12 mouse cellular contexts compared by ENCODE assay signal in the genomic region with DNA sequence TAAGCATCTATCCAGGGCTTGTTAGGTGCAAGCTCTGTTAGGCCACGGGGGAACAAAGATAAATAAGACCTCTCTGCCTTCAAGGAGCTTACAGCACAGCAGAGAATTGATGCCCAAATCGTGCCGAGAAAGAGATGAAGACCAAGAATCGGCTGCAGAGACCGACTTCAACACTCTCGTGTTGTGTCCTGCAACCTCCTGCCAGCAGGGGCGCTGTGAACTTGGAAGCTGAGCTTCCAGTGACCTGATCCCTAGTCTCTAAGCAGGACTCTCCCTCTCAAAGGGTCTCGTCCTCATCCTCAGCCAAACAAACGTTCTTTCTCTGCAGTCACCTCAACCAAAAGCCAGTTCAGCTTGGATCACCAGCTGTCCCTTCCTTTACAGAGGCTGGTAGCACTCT. TPM values are rescaled to one million over a fixed set of nuclear protein-coding genes. Genes with fewer than 3 reads are reported as not detected.
DNase-seq lines count a peak whose midpoint lies in the region; ATAC-seq and TF ChIP-seq lines count a peak whose summit lies in the region.
"Had no signal": no experiment of that assay in that cellular context is flagged by ENCODE, and none has a peak within 500 bp of the region (broad histone marks: within the 10 kb centered on the region; RNA-seq: fewer than 3 reads in every experiment).

No protein-coding gene starts in this region.

- 80% methylated on average over 9 of the region's 9 CpGs for WGBS in cerebellum, adult 2 months
- 71% methylated on average over 9 of the region's 9 CpGs for WGBS in liver, adult 2 months
- 60% methylated on average over 9 of the region's 9 CpGs for WGBS in liver, embryonic 12.5 days (ENCODE audit: insufficient replicate concordance)

- no peak overlapping the region for H3K4me3 ChIP-seq in cerebellum, adult 2 months (replicated peaks; ENCODE audit: insufficient read depth, low read depth, low read length)
- no peak overlapping the region for H3K4me3 ChIP-seq in liver, adult 2 months (ENCODE audit: insufficient read depth, low read depth, low read length)
- no peak overlapping the region for H3K4me3 ChIP-seq in liver, embryonic 12.5 days
- H3K4me3 ChIP-seq: megakaryocyte, embryonic 14.5 days had no signal

- H3K36me3 ChIP-seq in liver, adult 2 months (ENCODE audit: control insufficient read depth, insufficient read depth, low read length): no peaks in the 10 kb centered on the region
- no peaks in the 10 kb centered on the region for H3K36me3 ChIP-seq in liver, embryonic 12.5 days

- H3K27ac ChIP-seq in cerebellum, adult 2 months (ENCODE audit: insufficient read depth, low read length): no peak overlapping the region
- H3K27ac ChIP-seq in liver, adult 2 months (replicated peaks; ENCODE audit: insufficient read depth, low read depth, low read length): no peak overlapping the region
- no peak overlapping the region for H3K27ac ChIP-seq in liver, embryonic 12.5 days

- H3K4me2 ChIP-seq in liver, embryonic 12.5 days: no peak overlapping the region

- no peaks in the 10 kb centered on the region for H3K27me3 ChIP-seq in cerebellum, adult 2 months (ENCODE audit: control insufficient read depth, insufficient read depth, low read length)
- peaks cover 4% of the 10 kb centered on the region; the same call in 1 of the 2 replicates for H3K27me3 ChIP-seq in liver, adult 2 months (ENCODE audit: control insufficient read depth, insufficient read depth, low read length)
- H3K27me3 ChIP-seq in liver, embryonic 12.5 days (replicated peaks): peaks cover 22% of the 10 kb centered on the region

- TF ChIP-seq CTCF in cerebellum, adult 2 months (IDR thresholded peaks at IDR 0.05; ENCODE audit: borderline replicate concordance, insufficient read depth, low read depth, low read length): 0 out of 2 replicates have a peak, but pooled peaks have one; percentile 11
- peak; percentile 39; the same call in 1 of the 2 replicates for TF ChIP-seq CTCF in liver, adult 2 months (IDR thresholded peaks at IDR 0.05; ENCODE audit: low read depth, low read length)

- ATAC-seq in cerebellum, adult (ENCODE audit: insufficient number of reproducible peaks, low FRiP score, low TSS enrichment): no peak
- no peak for ATAC-seq in liver, embryonic 12.5 days

- no peaks in the 10 kb centered on the region for H3K79me2 ChIP-seq in liver, adult 2 months (ENCODE audit: control insufficient read depth, insufficient read depth, low read length)

- DNase-seq in cerebellum, adult 2 months: no peak
- no peak for DNase-seq in liver, adult 2 months (ENCODE audit: extremely low read depth, low read depth, low spot score)
- DNase-seq in A20 (ENCODE audit: low read depth, low spot score): peak; percentile 16
- DNase-seq in induced T-regulatory cell, adult 2 months (ENCODE audit: low read depth): peak; percentile 9
- no peak for DNase-seq in frontal cortex, postnatal 14 days (ENCODE audit: low spot score in 2 of 2)
- DNase-seq in right cerebral cortex, postnatal 25 days: no peak
- DNase-seq: gastrocnemius, postnatal 25 days; heart, postnatal 4 days had no signal

- no peaks in the 10 kb centered on the region for H3K4me1 ChIP-seq in cerebellum, adult 2 months (ENCODE audit: control insufficient read depth, insufficient read depth, low read length)
- no peaks in the 10 kb centered on the region for H3K4me1 ChIP-seq in liver, adult 2 months (ENCODE audit: control insufficient read depth, insufficient read depth, low read length)
- H3K4me1 ChIP-seq in liver, embryonic 12.5 days: no peaks in the 10 kb centered on the region
- H3K4me1 ChIP-seq: megakaryocyte, embryonic 14.5 days had no signal

- H3K9ac ChIP-seq in liver, adult 2 months (ENCODE audit: low read depth, low read length): no peak overlapping the region
- H3K9ac ChIP-seq in liver, embryonic 12.5 days: no peak overlapping the region

- no peaks in the 10 kb centered on the region for H3K9me3 ChIP-seq in liver, embryonic 12.5 days (replicated peaks)
- H3K9me3 ChIP-seq: megakaryocyte, embryonic 14.5 days had no signal

- TF ChIP-seq POLR2A in cerebellum, adult 2 months (IDR thresholded peaks at IDR 0.05; ENCODE audit: borderline replicate concordance, insufficient read depth, low read length): no peak
- no peak for TF ChIP-seq POLR2A in liver, adult 2 months (IDR thresholded peaks at IDR 0.05; ENCODE audit: extremely low read depth, insufficient read depth, low read length)

RNA-seq across cellular contexts. Expression of gene Crtac1, which starts 7.8 kb away (rescaled TPM):
- 22.8 and 30.2 TPM in 2 replicates for polyA plus RNA-seq in cerebellum, adult 2 months (2012; rRNA removed)
- not detected in 2 replicates for total RNA-seq in liver, adult 2 months (2014; rRNA removed)
- polyA plus RNA-seq in liver, adult 2 months (2012; rRNA removed): not detected in 2 replicates
- 0.08 TPM in 1 of 2 replicates, not detected in the other for polyA plus RNA-seq in liver, embryonic 12.5 days (2016; fragmentation: Nextera tagmentation; extraction: Ambion mirVana)
- polyA plus RNA-seq: C2C12 had no signal

Comparison
In these comparisons a context has a peak if more than half of its experiments do, and no peak if none do; other contexts are left out.
1. DNase-seq: peak in A20 (single experiment) and induced T-regulatory cell, adult 2 months (single experiment); none in cerebellum, adult 2 months (0 of 2), liver, adult 2 months (single experiment), frontal cortex, postnatal 14 days (0 of 2) and right cerebral cortex, postnatal 25 days (single experiment).
2. RNA of gene Crtac1, which starts 7.8 kb away (polyA plus RNA-seq): 22.8 to 30.2 TPM in cerebellum, adult 2 months; 0.08 TPM in liver, embryonic 12.5 days and not detected in liver, adult 2 months; every median in the first group is over 10 times any median in the second.